ENCODE assay signal across 9 mouse cellular contexts in the genomic region with DNA sequence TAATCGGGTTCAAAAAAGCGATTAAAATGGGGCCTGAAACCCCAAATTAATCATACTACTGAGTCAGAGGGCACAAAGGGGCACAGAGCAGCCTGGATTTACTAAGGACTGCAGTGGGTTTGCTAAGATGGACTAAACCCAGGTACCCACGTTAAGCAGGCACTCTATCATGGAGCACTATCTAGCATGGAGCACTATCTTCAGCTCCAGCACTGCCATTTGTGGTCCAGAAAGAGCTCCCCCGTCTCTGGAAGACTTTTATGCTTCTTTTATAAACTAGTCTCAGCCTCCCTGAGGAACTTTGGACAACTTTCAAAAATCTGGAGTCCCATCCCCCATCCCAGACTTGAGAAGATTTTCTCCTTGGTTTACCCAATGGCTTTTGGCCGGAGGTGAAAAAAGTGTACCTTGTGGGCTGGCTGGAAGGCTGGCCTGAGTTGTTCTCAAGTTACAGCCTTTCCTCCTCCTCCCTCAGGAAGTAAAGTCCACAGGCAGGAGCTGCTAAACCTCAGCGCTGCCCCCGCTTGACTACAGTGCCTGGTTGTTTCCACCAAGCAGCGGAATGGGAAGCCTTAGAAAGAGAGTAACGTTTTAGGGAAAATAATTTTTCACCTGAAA. TPM values are rescaled to one million over a fixed set of nuclear protein-coding genes. Genes with fewer than 3 reads are reported as not detected.
DNase-seq lines count a peak whose midpoint lies in the region; ATAC-seq and TF ChIP-seq lines count a peak whose summit lies in the region.
"Had no signal": no experiment of that assay in that cellular context is flagged by ENCODE, and none has a peak within 500 bp of the region (broad histone marks: within the 10 kb centered on the region; RNA-seq: fewer than 3 reads in every experiment).

Gene Slc16a4 (plus strand): TSS at position 467 of the 618 bp plus-strand sequence.

- no peaks in the 10 kb centered on the region for H3K27me3 ChIP-seq in forebrain, postnatal 0 days (ENCODE audit: insufficient read depth, low read length)
- no peaks in the 10 kb centered on the region for H3K27me3 ChIP-seq in forebrain, embryonic 11.5 days (ENCODE audit: control insufficient read depth, insufficient read depth, low read length)
- H3K27me3 ChIP-seq in heart, embryonic 14.5 days (ENCODE audit: control insufficient read depth, insufficient read depth, low read length): no peaks in the 10 kb centered on the region
- H3K27me3 ChIP-seq in stomach, embryonic 15.5 days (replicated peaks): no peaks in the 10 kb centered on the region
- H3K27me3 ChIP-seq: CH12.LX had no signal

- peak; percentile 8 for DNase-seq in forebrain, postnatal 0 days
- no peak for DNase-seq in forebrain, embryonic 11.5 days (ENCODE audit: low spot score)
- peak; percentile 82 for DNase-seq in NIH3T3 (ENCODE audit: low read depth)
- peak; percentile 87 to 94 for DNase-seq in kidney, postnatal 36 days
- no peak for DNase-seq in right cerebral cortex, postnatal 10 days (ENCODE audit: low spot score in 2 of 2)
- DNase-seq in thymus, postnatal 10 days (ENCODE audit: low spot score in 2 of 2): no peak

- no peak for TF ChIP-seq CTCF in forebrain, postnatal 0 days (IDR thresholded peaks at IDR 0.05; ENCODE audit: low read depth)

- H3K9ac ChIP-seq in forebrain, postnatal 0 days: no peak within 1 kb of the TSS
- H3K9ac ChIP-seq in forebrain, embryonic 11.5 days (ENCODE audit: low read length): no peak within 1 kb of the TSS
- H3K9ac ChIP-seq in heart, embryonic 14.5 days (ENCODE audit: low read length): no peak within 1 kb of the TSS
- no peak within 1 kb of the TSS for H3K9ac ChIP-seq in stomach, embryonic 15.5 days

- peaks cover 5% of the 10 kb centered on the region; the same call in 1 of the 2 replicates for H3K36me3 ChIP-seq in forebrain, postnatal 0 days (ENCODE audit: insufficient read depth)
- H3K36me3 ChIP-seq in forebrain, embryonic 11.5 days (ENCODE audit: control insufficient read depth, insufficient read depth, low read length): no peaks in the 10 kb centered on the region
- no peaks in the 10 kb centered on the region for H3K36me3 ChIP-seq in heart, embryonic 14.5 days (ENCODE audit: control insufficient read depth, insufficient read depth, low read length)
- no peaks in the 10 kb centered on the region for H3K36me3 ChIP-seq in stomach, embryonic 15.5 days

- no peak within 1 kb of the TSS for H3K27ac ChIP-seq in forebrain, postnatal 0 days (ENCODE audit: low read depth, low read length)
- H3K27ac ChIP-seq in forebrain, embryonic 11.5 days (ENCODE audit: low read depth, low read length): no peak within 1 kb of the TSS
- peak within 1 kb of the TSS; percentile 32 to 55; a peak in 1 of 4 replicates for H3K27ac ChIP-seq in heart, embryonic 14.5 days (replicated peaks in 1 of 2; ENCODE audit: control insufficient read depth in 1 of 2, insufficient read depth in 1 of 2, low read depth in 2 of 2, low read length in 2 of 2)
- no peak within 1 kb of the TSS for H3K27ac ChIP-seq in stomach, embryonic 15.5 days

- H3K4me2 ChIP-seq in forebrain, postnatal 0 days (ENCODE audit: low read depth): no peak within 1 kb of the TSS
- no peak within 1 kb of the TSS for H3K4me2 ChIP-seq in forebrain, embryonic 11.5 days (ENCODE audit: low read depth, low read length, severe bottlenecking)
- H3K4me2 ChIP-seq in heart, embryonic 14.5 days (ENCODE audit: low read length): peak within 1 kb of the TSS; percentile 18; the same call in 1 of the 2 replicates
- peak within 1 kb of the TSS; percentile 25; the same call in 1 of the 2 replicates for H3K4me2 ChIP-seq in stomach, embryonic 15.5 days

- H3K4me1 ChIP-seq in forebrain, postnatal 0 days (ENCODE audit: insufficient read depth): no peaks in the 10 kb centered on the region
- H3K4me1 ChIP-seq in forebrain, embryonic 11.5 days (replicated peaks; ENCODE audit: control insufficient read depth, insufficient read depth, low read length): no peaks in the 10 kb centered on the region
- peaks cover 0 to 5% of the 10 kb centered on the region in 2 experiments; a peak in 2 of 4 replicates for H3K4me1 ChIP-seq in heart, embryonic 14.5 days (ENCODE audit: control insufficient read depth in 2 of 2, insufficient read depth in 2 of 2, low read length in 2 of 2)
- 0 out of 2 replicates have a peak, but pooled peaks cover 6% of the 10 kb centered on the region for H3K4me1 ChIP-seq in stomach, embryonic 15.5 days

- H3K9me3 ChIP-seq in forebrain, postnatal 0 days (ENCODE audit: low read length): no peaks in the 10 kb centered on the region
- no peaks in the 10 kb centered on the region for H3K9me3 ChIP-seq in forebrain, embryonic 11.5 days (ENCODE audit: control insufficient read depth, low read length)
- H3K9me3 ChIP-seq in heart, embryonic 14.5 days (ENCODE audit: control insufficient read depth, low read length): no peaks in the 10 kb centered on the region
- H3K9me3 ChIP-seq in stomach, embryonic 15.5 days: no peaks in the 10 kb centered on the region

- ATAC-seq in forebrain, postnatal 0 days: no peak
- ATAC-seq in forebrain, embryonic 11.5 days (replicated peaks; ENCODE audit: low FRiP score): no peak
- peak; percentile 26; the same call in 1 of the 2 replicates for ATAC-seq in heart, embryonic 14.5 days (ENCODE audit: insufficient number of reproducible peaks, insufficient read depth, low FRiP score, low read depth)
- ATAC-seq in stomach, embryonic 15.5 days (ENCODE audit: insufficient read depth, low FRiP score, low read depth): peak; percentile 85

- no peak within 1 kb of the TSS for H3K4me3 ChIP-seq in forebrain, postnatal 0 days (ENCODE audit: low read depth, low read length)
- H3K4me3 ChIP-seq in forebrain, embryonic 11.5 days (ENCODE audit: low read depth, low read length): no peak within 1 kb of the TSS
- H3K4me3 ChIP-seq in heart, embryonic 14.5 days (ENCODE audit: control insufficient read depth in 1 of 2, insufficient read depth in 1 of 2, low read depth in 1 of 2, low read length in 2 of 2): no peak within 1 kb of the TSS
- no peak within 1 kb of the TSS for H3K4me3 ChIP-seq in stomach, embryonic 15.5 days (replicated peaks)

- 30% methylated on average over 9 of the region's 9 CpGs for WGBS in forebrain, postnatal 0 days
- WGBS in forebrain, embryonic 11.5 days: 29% methylated on average over 9 of the region's 9 CpGs
- 27% methylated on average over 9 of the region's 9 CpGs for WGBS in heart, embryonic 14.5 days
- WGBS in stomach, embryonic 15.5 days: 20% methylated on average over 9 of the region's 9 CpGs

RNA-seq across cellular contexts. Expression of gene Slc16a4, which starts in this region (rescaled TPM):
- 1.1 and 2.3 TPM in 2 replicates for total RNA-seq in forebrain, postnatal 0 days (2014; rRNA removed)
- 2.1 and 2.3 TPM in 2 replicates for polyA plus RNA-seq in forebrain, postnatal 0 days (2015; fragmentation: Nextera tagmentation; extraction: Ambion mirVana)
- 2.3 and 3.2 TPM in 2 replicates for polyA plus RNA-seq in forebrain, embryonic 11.5 days (2014; fragmentation: Nextera tagmentation; extraction: Ambion mirVana)
- polyA plus RNA-seq in heart, embryonic 14.5 days (2014; fragmentation: Nextera tagmentation; extraction: Ambion mirVana): 2.3 and 3.1 TPM in 2 replicates
- polyA plus RNA-seq in stomach, embryonic 15.5 days (2015; fragmentation: Nextera tagmentation; extraction: Ambion mirVana): 2.6 and 2.9 TPM in 2 replicates

Comparison
In these comparisons a context has a peak if more than half of its experiments do, and no peak if none do; other contexts are left out.
1. DNase-seq: peak in forebrain, postnatal 0 days (single experiment), NIH3T3 (single experiment) and kidney, postnatal 36 days (2 of 2); none in forebrain, embryonic 11.5 days (single experiment), right cerebral cortex, postnatal 10 days (0 of 2) and thymus, postnatal 10 days (0 of 2).
2. ATAC-seq: peak in heart, embryonic 14.5 days (single experiment) and stomach, embryonic 15.5 days (single experiment); none in forebrain, postnatal 0 days (single experiment) and forebrain, embryonic 11.5 days (single experiment).
3. H3K27ac ChIP-seq: peak in heart, embryonic 14.5 days (2 of 2); none in forebrain, postnatal 0 days (single experiment), forebrain, embryonic 11.5 days (single experiment) and stomach, embryonic 15.5 days (single experiment).
4. H3K4me2 ChIP-seq: peak in heart, embryonic 14.5 days (single experiment) and stomach, embryonic 15.5 days (single experiment); none in forebrain, postnatal 0 days (single experiment) and forebrain, embryonic 11.5 days (single experiment).